Mouse (Mus musculus) G1E (cell line): ENCODE measurements around the gene Map2k1. TPM values are rescaled to one million over a fixed set of nuclear protein-coding genes. Genes with fewer than 3 reads are reported as not detected.

Source experiments
- ATAC-seq: 2 replicates; pipeline ENCODE4 v1.8.0; 2016; ENCODE audit warnings: mild to moderate bottlenecking; ENCODE audit not compliant: insufficient number of reproducible peaks, poor library complexity, low FRiP score, severe bottlenecking; ENCODE audit errors: extremely low read depth
- DNase-seq: peaks from one replicate; pipeline ENCODE4 v3.0.0; 2012; ENCODE audit warnings: low spot score
- H3K27me3 ChIP-seq: 2 replicates; pipeline ENCODE4 v1.6.1; 2012; ENCODE audit warnings: mild to moderate bottlenecking, low read length, inconsistent platforms; ENCODE audit not compliant: insufficient read depth
- H3K36me3 ChIP-seq: replicated peaks from 2 replicates; pipeline ENCODE3; 2012; ENCODE audit warnings: mild to moderate bottlenecking, inconsistent platforms
- H3K4me1 ChIP-seq: 2 replicates; pipeline ENCODE4 v1.6.1; 2012; ENCODE audit warnings: low read depth, low read length, inconsistent platforms, mixed read lengths; ENCODE audit not compliant: insufficient read depth
- H3K4me3 ChIP-seq: 2 replicates; pipeline ENCODE4 v1.5.1; 2012; ENCODE audit warnings: low read depth, mild to moderate bottlenecking, inconsistent platforms, low read length, moderate library complexity, mixed read lengths
- H3K9me3 ChIP-seq: replicated peaks from 2 replicates; pipeline ENCODE4 v1.6.1; 2012; ENCODE audit warnings: inconsistent platforms
- CTCF ChIP-seq: IDR thresholded peaks from 2 replicates; pipeline ENCODE4 v1.5.1; 2012; ENCODE audit warnings: low read depth, low read length, inconsistent platforms, mixed read lengths
- GATA1 ChIP-seq: IDR thresholded peaks from 2 replicates; pipeline ENCODE4 v1.6.1; 2012; ENCODE audit warnings: borderline replicate concordance, low read length, inconsistent platforms, mixed read lengths
- GATA2 ChIP-seq: IDR thresholded peaks from 2 replicates; pipeline ENCODE4 v1.6.1; 2012; ENCODE audit warnings: low read depth, low read length, inconsistent platforms, borderline replicate concordance
- POLR2AphosphoS5 ChIP-seq: IDR thresholded peaks from 2 replicates; pipeline ENCODE4 v1.6.1; 2012; ENCODE audit warnings: low read depth, low read length, inconsistent platforms; ENCODE audit not compliant: insufficient replicate concordance
- TAL1 ChIP-seq: conservative IDR thresholded peaks from 2 replicates; pipeline ENCODE4 v1.6.1; 2012; ENCODE audit warnings: low read depth, low read length, inconsistent platforms, mixed read lengths
- polyA plus RNA-seq: library from polyadenylated mRNA; stranded (reverse); fragments of >175 nt; gene quantifications from 2 replicates; pipeline ENCODE4 v1.2.3, GENCODE M21; 2012
- total RNA-seq, 2 experiments: library from RNA; stranded (forward) in 1 of 2; stranded (reverse) in 1 of 2; fragments of 200-1000 nt in 1 of 2; fragments of >200 nt in 1 of 2; fragmentation: Nextera tagmentation in 1 of 2; gene quantifications; 2 replicates each; pipeline ENCODE4 v1.2.3; 2014 to 2017

Map2k1 gene
- total and polyA plus RNA-seq, 3 experiments, result 40.0 to 121 (median 43.3) TPM

DNA sequence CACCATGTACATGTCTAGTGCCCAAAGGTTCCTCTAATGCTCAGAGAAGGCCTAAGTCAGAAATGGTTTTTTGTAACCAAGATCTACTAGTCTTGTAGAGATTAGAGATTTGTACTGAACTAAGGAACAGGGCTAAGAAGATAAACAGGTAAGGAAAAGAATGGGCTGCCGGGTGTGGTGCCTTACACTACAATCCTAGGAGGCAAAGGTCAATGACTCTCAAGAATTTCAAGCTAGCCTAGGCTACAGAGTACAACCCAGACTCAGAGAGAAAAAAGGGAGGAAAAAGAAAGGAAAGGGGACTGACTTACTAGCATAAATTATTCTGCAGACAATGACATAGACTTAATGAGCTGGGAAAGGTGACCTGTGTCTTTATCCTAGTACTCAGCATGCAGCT lies 32.8 kb downstream of the Map2k1 start:
- Histone ChIP-seq H3K4me3 (no peak overlapping the region), H3K9me3 (no peaks in the 10 kb centered on the region), H3K27me3 (no peaks in the 10 kb centered on the region), H3K4me1 (peaks cover 19% of the 10 kb centered on the region), H3K36me3 (peaks cover 73% of the 10 kb centered on the region)
- no peak for TF ChIP-seq GATA1
- no peak for TF ChIP-seq CTCF
- no peak for TF ChIP-seq POLR2AphosphoS5
- TF ChIP-seq TAL1, result no peak
- TF ChIP-seq GATA2, result no peak
- no peak for ATAC-seq
- DNase-seq, result no peak

DNA sequence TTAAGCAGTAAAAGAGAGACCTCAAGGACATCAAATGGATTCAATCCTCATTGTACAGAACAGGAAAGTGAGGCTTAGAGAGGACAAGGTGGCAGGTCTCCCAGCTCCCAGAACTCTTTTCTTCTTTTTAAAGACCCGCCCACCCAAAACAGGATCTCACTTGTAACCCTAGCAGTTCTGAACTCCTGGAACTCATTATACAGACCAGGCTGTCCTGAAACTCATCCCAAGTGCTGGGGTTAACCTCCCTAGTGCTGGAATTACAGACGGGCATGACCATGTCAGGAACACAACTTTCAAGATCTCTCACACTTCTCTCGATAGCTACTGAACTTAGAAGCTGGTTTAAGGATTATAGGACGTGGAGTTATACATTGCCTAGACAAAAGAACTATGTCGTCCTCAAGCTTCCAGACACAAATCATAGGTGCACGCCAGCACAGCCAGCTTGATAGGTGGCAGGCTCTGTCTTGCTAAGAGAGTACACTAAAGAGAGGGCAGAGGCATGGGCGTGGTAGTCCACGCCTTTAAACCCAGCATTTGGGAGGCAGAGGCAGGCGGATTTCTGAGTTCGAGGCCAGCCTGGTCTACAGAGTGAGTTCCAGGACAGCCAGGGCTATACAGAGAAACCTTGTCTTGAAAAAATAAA lies 33.5 kb downstream of the Map2k1 start:
- H3K4me1 ChIP-seq, result peaks cover 21% of the 10 kb centered on the region
- no peaks in the 10 kb centered on the region for H3K9me3 ChIP-seq
- H3K27me3 ChIP-seq, result no peaks in the 10 kb centered on the region
- H3K36me3 ChIP-seq, result peaks cover 73% of the 10 kb centered on the region
- ATAC-seq (no peak), DNase-seq (no peak)
- H3K4me3 ChIP-seq, result no peak overlapping the region
- TF ChIP-seq GATA2 (no peak), TAL1 (no peak), POLR2AphosphoS5 (no peak)

DNA sequence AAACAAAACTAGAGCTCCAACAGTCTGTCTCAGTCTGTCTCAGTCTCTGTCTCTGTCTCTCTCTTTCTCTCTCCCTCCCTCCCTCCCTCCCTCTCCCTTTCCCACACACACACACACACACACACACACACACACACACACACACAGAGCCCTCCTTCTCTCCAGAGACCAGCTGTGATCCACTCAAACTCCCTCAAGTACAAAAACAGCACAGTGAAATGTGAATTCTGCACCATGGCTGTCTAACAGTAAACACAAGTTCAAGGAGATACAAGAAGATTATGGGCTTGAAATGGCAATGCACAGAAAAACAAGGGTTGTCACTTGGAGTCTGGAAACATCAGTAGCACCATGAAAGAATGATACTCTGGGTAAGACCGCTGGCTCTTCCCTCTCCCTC lies 34.1 kb downstream of the Map2k1 start:
- Histone ChIP-seq H3K36me3 (peaks cover 73% of the 10 kb centered on the region), H3K4me1 (peaks cover 27% of the 10 kb centered on the region), H3K9me3 (no peaks in the 10 kb centered on the region), H3K27me3 (no peaks in the 10 kb centered on the region), H3K4me3 (no peak overlapping the region)
- no peak for TF ChIP-seq CTCF
- TF ChIP-seq GATA1, result no peak
- no peak for TF ChIP-seq TAL1
- TF ChIP-seq GATA2, result no peak
- no peak for DNase-seq
- ATAC-seq, result no peak

DNA sequence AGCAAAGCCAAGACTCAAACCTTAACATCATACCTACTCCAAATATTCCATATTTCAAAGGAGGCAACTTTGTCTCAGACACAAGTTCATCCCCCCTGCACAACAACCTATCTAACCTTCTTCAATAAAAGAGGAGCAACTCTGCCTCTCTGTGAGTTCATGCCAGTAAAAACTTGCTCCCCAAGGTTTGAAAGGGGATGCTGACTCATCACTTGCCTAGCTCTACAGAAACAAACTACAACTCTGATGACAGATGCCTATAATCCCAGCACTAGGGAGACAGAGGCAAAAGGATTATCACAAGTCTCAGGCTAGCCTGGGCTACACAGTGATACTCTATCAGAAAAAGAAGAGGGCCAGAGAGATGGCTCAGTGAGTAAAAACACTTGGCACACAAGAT lies 35.5 kb downstream of the Map2k1 start:
- H3K9me3 ChIP-seq, result no peaks in the 10 kb centered on the region
- H3K27me3 ChIP-seq, result no peaks in the 10 kb centered on the region
- H3K36me3 ChIP-seq, result peaks cover 77% of the 10 kb centered on the region
- H3K4me1 ChIP-seq, result peaks cover 28% of the 10 kb centered on the region
- DNase-seq (no peak), ATAC-seq (no peak)
- TF ChIP-seq POLR2AphosphoS5 (no peak), CTCF (no peak), TAL1 (no peak), GATA1 (no peak), GATA2 (no peak)
- no peak overlapping the region for H3K4me3 ChIP-seq

DNA sequence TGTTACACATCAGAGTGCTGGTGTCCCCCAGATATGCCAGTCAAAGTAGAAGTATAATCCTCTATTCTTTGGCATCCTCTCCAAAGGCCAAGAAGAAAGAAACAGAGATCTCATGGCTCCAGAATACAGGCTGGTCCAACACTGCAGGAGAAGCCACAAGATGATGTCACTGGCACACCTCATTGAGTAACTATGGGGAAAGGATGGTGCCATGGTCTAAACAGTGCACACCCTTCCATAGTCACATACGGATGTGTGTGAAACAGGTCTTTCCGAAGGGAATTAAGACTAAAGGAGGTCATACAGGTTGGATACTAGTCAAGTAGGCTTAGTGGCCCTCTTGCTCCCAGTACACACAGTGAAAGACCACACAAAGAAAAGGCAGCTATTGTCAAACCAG lies 36.8 kb downstream of the Map2k1 start:
- Histone ChIP-seq H3K9me3 (no peaks in the 10 kb centered on the region), H3K27me3 (no peaks in the 10 kb centered on the region), H3K4me3 (no peak overlapping the region), H3K4me1 (peaks cover 22% of the 10 kb centered on the region), H3K36me3 (peaks cover 78% of the 10 kb centered on the region)
- TF ChIP-seq GATA2 (no peak), GATA1 (no peak), CTCF (no peak), TAL1 (no peak), POLR2AphosphoS5 (no peak)
- ATAC-seq (no peak), DNase-seq (no peak)

DNA sequence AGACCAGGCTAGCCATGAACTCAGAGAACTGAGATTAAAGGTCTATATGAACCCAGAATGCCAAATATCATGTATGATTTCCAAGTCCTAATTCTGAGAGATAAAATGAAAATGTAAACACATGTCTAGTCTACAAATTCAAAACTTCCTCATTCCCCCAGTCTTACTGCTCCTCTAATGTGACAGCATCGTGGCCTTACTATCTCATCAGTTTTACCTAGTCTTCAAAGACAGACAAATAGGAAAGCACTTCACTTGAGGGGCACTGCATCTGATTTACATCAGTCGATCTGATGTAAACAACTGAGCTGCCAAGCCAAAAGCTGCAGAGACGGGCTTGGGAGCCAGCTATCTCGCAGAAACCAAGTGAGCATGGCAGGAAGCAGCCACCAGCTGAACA lies 37.3 kb downstream of the Map2k1 start:
- H3K36me3 ChIP-seq, result peaks cover 79% of the 10 kb centered on the region
- H3K4me3 ChIP-seq, result no peak overlapping the region
- no peak for DNase-seq

DNA sequence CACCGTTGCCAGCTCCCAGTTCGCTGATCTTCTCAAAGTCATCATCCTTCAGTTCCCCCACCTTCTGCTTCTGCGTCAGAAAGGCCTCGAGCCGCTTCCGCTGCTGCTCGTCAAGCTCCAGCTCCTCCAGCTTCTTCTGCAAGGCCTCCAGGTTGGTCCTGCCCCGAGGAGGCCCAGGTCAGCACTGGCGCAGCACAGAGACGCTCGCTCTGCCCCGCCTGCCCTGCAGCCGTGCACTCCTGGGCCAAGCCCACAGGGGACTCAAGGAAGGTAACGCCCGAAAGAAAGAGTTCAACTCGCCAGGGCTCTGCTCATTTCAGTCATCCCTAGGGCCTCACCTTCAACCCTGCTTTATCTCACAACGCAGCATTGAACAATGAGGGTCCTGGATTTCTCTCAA lies 39.0 kb downstream of the Map2k1 start:
- DNase-seq, result no peak
- TF ChIP-seq GATA1 (no peak), TAL1 (no peak), POLR2AphosphoS5 (no peak), CTCF (no peak), GATA2 (no peak)
- ATAC-seq, result no peak
- Histone ChIP-seq H3K4me1 (peaks cover 17% of the 10 kb centered on the region), H3K9me3 (no peaks in the 10 kb centered on the region), H3K4me3 (no peak overlapping the region), H3K36me3 (peaks cover 85% of the 10 kb centered on the region), H3K27me3 (no peaks in the 10 kb centered on the region)

More for the DNA sequence above, 37.3 kb downstream of the Map2k1 start:
- peaks cover 22% of the 10 kb centered on the region for H3K4me1 ChIP-seq
- ATAC-seq, result no peak
- no peak for TF ChIP-seq GATA1
- TF ChIP-seq TAL1, result no peak
- H3K9me3 ChIP-seq, result no peaks in the 10 kb centered on the region
- H3K27me3 ChIP-seq, result no peaks in the 10 kb centered on the region
